Mouse (Mus musculus) olfactory bulb, adult 2 months (tissue): ENCODE measurements around the gene Cd3eap.

Experiments used
- CTCF ChIP-seq: fragments of 200-500 bp; IDR thresholded peaks from 2 replicates; pipeline ENCODE4 v1.5.1; 2012; ENCODE audit warnings: low read depth, mild to moderate bottlenecking, low read length, moderate library complexity; ENCODE audit not compliant: insufficient read depth
- POLR2A ChIP-seq: fragments of 200-500 bp; IDR thresholded peaks from 2 replicates; pipeline ENCODE4 v1.6.1; 2012; ENCODE audit warnings: mild to moderate bottlenecking, low read depth, low read length, moderate library complexity; ENCODE audit not compliant: insufficient read depth

GRCm38 (mm10) chr7:19394484-19394883, 35.2 kb upstream of the Cd3eap start:
- TF ChIP-seq POLR2A, result no peak
- TF ChIP-seq CTCF, result no peak
